Mouse (Mus musculus) midbrain, embryonic 14.5 days (tissue): ENCODE measurements around the gene Camkk1. TPM values are rescaled to one million over a fixed set of nuclear protein-coding genes. Genes with fewer than 3 reads are reported as not detected.

Source experiments
- polyA plus RNA-seq: library from polyadenylated mRNA; unstranded; fragments of >200 nt; fragmentation: Nextera tagmentation; extraction: Ambion mirVana; gene quantifications from 2 replicates; pipeline ENCODE4 v1.2.1, GENCODE M21; 2014

The Camkk1 gene
- polyA plus RNA-seq, 1 experiment from 2014 or later: 11.0 TPM

Other genes starting within 250 kb of the Camkk1 start
- gene Cyb5d2, start 222.9 kb upstream of the Camkk1 start, polyA plus RNA-seq: 5.7 and 6.7 TPM in 2 replicates
- gene Zzef1, start 222.8 kb upstream of the Camkk1 start, polyA plus RNA-seq: 18.0 and 19.8 TPM in 2 replicates
- 0.55 and 0.91 TPM in 2 replicates for gene Atp2a3, start 57.8 kb upstream of the Camkk1 start, polyA plus RNA-seq
- 0.36 and 0.41 TPM in 2 replicates for gene P2rx1, start 19.9 kb upstream of the Camkk1 start, polyA plus RNA-seq
- gene Ncbp3, start 28.8 kb downstream of the Camkk1 start, polyA plus RNA-seq: 8.3 and 10.2 TPM in 2 replicates
- gene Itgae, start 71.6 kb downstream of the Camkk1 start, polyA plus RNA-seq: 0.23 and 0.24 TPM in 2 replicates
- 2.1 and 2.7 TPM in 2 replicates for gene Haspin, start 119.3 kb downstream of the Camkk1 start, polyA plus RNA-seq
- 0.12 TPM in 1 of 2 replicates, not detected in the other for gene P2rx5, start 141.4 kb downstream of the Camkk1 start, polyA plus RNA-seq
- 144 and 151 TPM in 2 replicates for gene Emc6, start 158.0 kb downstream of the Camkk1 start, polyA plus RNA-seq
- gene Tax1bp3, start 158.1 kb downstream of the Camkk1 start, polyA plus RNA-seq: 149 and 165 TPM in 2 replicates
- gene Ctns, start 180.0 kb downstream of the Camkk1 start, polyA plus RNA-seq: 18.1 and 23.0 TPM in 2 replicates
- 1.1 and 1.6 TPM in 2 replicates for gene Shpk, start 180.5 kb downstream of the Camkk1 start, polyA plus RNA-seq
- 0.50 TPM in 1 of 2 replicates, not detected in the other for gene Trpv1, start 215.3 kb downstream of the Camkk1 start, polyA plus RNA-seq
- gene Trpv3, start 248.4 kb downstream of the Camkk1 start, polyA plus RNA-seq: 0.12 and 0.19 TPM in 2 replicates